In the genomic region with DNA sequence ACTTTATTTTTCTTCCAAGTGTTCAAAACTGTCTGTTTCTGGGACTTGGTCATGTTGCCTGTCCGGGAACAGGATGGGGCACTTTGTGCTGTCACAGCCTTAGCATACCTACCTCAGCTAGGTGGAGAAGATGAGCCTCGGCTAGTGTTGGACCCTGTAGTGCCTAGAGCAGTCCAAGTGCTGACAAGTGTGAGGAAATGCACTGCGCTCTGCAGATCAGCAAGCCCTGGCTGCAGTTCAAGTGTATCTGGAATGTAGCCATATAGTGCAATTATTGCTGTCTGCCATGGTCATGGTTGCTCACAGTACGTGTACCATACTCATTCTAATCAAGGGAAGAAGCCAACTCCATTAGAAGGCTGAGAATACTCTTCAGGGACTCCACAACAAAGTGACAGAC, we compare ENCODE assay signal across 10 mouse cellular contexts. TPM values are rescaled to one million over a fixed set of nuclear protein-coding genes. Genes with fewer than 3 reads are reported as not detected.
A peak's percentile ranks its signal among the peaks of the same experiment; 100 is the strongest.
DNase-seq lines count a peak whose midpoint lies in the region; ATAC-seq and TF ChIP-seq lines count a peak whose summit lies in the region.
"Had no signal": no experiment of that assay in that cellular context is flagged by ENCODE, and none has a peak within 500 bp of the region (broad histone marks: within the 10 kb centered on the region; RNA-seq: fewer than 3 reads in every experiment).

No protein-coding gene starts in this region.

- no peak overlapping the region for H3K9ac ChIP-seq in hindbrain, embryonic 15.5 days
- no peak overlapping the region for H3K9ac ChIP-seq in hindbrain, embryonic 12.5 days
- no peak overlapping the region for H3K9ac ChIP-seq in heart, embryonic 14.5 days (ENCODE audit: low read length)
- H3K9ac ChIP-seq: embryonic facial prominence, embryonic 12.5 days; limb, embryonic 12.5 days had no signal

- WGBS in hindbrain, embryonic 15.5 days, result 62% methylated on average over 4 of the region's 4 CpGs
- WGBS in hindbrain, embryonic 12.5 days, result 90% methylated on average over 4 of the region's 4 CpGs
- WGBS in cerebellum, adult 2 months, result 8% methylated on average over 4 of the region's 4 CpGs
- 8% methylated on average over 4 of the region's 4 CpGs for WGBS in heart, embryonic 14.5 days

- H3K4me3 ChIP-seq in hindbrain, embryonic 15.5 days, result no peak overlapping the region
- H3K4me3 ChIP-seq in hindbrain, embryonic 12.5 days, result no peak overlapping the region
- no peak overlapping the region for H3K4me3 ChIP-seq in cerebellum, adult 2 months (replicated peaks; ENCODE audit: insufficient read depth, low read depth, low read length)
- H3K4me3 ChIP-seq in heart, embryonic 14.5 days (ENCODE audit: control insufficient read depth in 1 of 2, insufficient read depth in 1 of 2, low read depth in 1 of 2, low read length in 2 of 2), result no peak overlapping the region
- H3K4me3 ChIP-seq: embryonic facial prominence, embryonic 12.5 days; limb, embryonic 12.5 days had no signal

- ATAC-seq in hindbrain, embryonic 15.5 days (ENCODE audit: low FRiP score, low read depth), result peak; percentile 74
- ATAC-seq in hindbrain, embryonic 12.5 days (ENCODE audit: low FRiP score), result no peak
- ATAC-seq in heart, embryonic 14.5 days (ENCODE audit: insufficient number of reproducible peaks, insufficient read depth, low FRiP score, low read depth), result peak; percentile 74

- peaks cover 65% of the 10 kb centered on the region for H3K36me3 ChIP-seq in hindbrain, embryonic 15.5 days
- H3K36me3 ChIP-seq in hindbrain, embryonic 12.5 days, result peaks cover 77% of the 10 kb centered on the region
- H3K36me3 ChIP-seq in heart, embryonic 14.5 days (ENCODE audit: control insufficient read depth, insufficient read depth, low read length), result peaks cover 84% of the 10 kb centered on the region

- H3K4me1 ChIP-seq in hindbrain, embryonic 15.5 days (replicated peaks), result no peaks in the 10 kb centered on the region; the same call in 1 of the 2 replicates
- H3K4me1 ChIP-seq in hindbrain, embryonic 12.5 days, result no peaks in the 10 kb centered on the region
- peaks cover 9% of the 10 kb centered on the region for H3K4me1 ChIP-seq in cerebellum, adult 2 months (ENCODE audit: control insufficient read depth, insufficient read depth, low read length)
- peaks cover 7 to 21% of the 10 kb centered on the region in 2 experiments for H3K4me1 ChIP-seq in heart, embryonic 14.5 days (ENCODE audit: control insufficient read depth in 2 of 2, insufficient read depth in 2 of 2, low read length in 2 of 2)
- H3K4me1 ChIP-seq: embryonic facial prominence, embryonic 12.5 days; limb, embryonic 12.5 days had no signal

- DNase-seq in Muller cell, postnatal 12 days (ENCODE audit: inconsistent ontology term), result peak; percentile 73
- peak; percentile 71 to 86 for DNase-seq in cerebellum, adult 2 months
- peak; percentile 76 for DNase-seq in lung, postnatal 14 days
- DNase-seq in spleen, adult 12 weeks (ENCODE audit: low spot score), result no peak
- DNase-seq in thymus, postnatal 4 days, result no peak

- H3K27ac ChIP-seq in hindbrain, embryonic 15.5 days (replicated peaks), result no peak overlapping the region
- no peak overlapping the region for H3K27ac ChIP-seq in hindbrain, embryonic 12.5 days
- no peak overlapping the region for H3K27ac ChIP-seq in cerebellum, adult 2 months (ENCODE audit: insufficient read depth, low read length)
- peak overlapping the region; percentile 1 to 67; a peak in 3 of 4 replicates for H3K27ac ChIP-seq in heart, embryonic 14.5 days (replicated peaks in 1 of 2; ENCODE audit: control insufficient read depth in 1 of 2, insufficient read depth in 1 of 2, low read depth in 2 of 2, low read length in 2 of 2)
- H3K27ac ChIP-seq: embryonic facial prominence, embryonic 12.5 days; limb, embryonic 12.5 days had no signal

- TF ChIP-seq CTCF in cerebellum, adult 2 months (IDR thresholded peaks at IDR 0.05; ENCODE audit: borderline replicate concordance, insufficient read depth, low read depth, low read length), result 0 out of 2 replicates have a peak, but pooled peaks have one; percentile 12

- no peaks in the 10 kb centered on the region for H3K9me3 ChIP-seq in hindbrain, embryonic 15.5 days
- no peaks in the 10 kb centered on the region for H3K9me3 ChIP-seq in hindbrain, embryonic 12.5 days (replicated peaks)
- H3K9me3 ChIP-seq in heart, embryonic 14.5 days (ENCODE audit: control insufficient read depth, low read length), result no peaks in the 10 kb centered on the region
- H3K9me3 ChIP-seq: embryonic facial prominence, embryonic 12.5 days; limb, embryonic 12.5 days had no signal

- no peaks in the 10 kb centered on the region for H3K27me3 ChIP-seq in hindbrain, embryonic 15.5 days
- H3K27me3 ChIP-seq in hindbrain, embryonic 12.5 days, result no peaks in the 10 kb centered on the region
- H3K27me3 ChIP-seq in cerebellum, adult 2 months (ENCODE audit: control insufficient read depth, insufficient read depth, low read length), result no peaks in the 10 kb centered on the region
- no peaks in the 10 kb centered on the region for H3K27me3 ChIP-seq in heart, embryonic 14.5 days (ENCODE audit: control insufficient read depth, insufficient read depth, low read length)
- H3K27me3 ChIP-seq: embryonic facial prominence, embryonic 12.5 days; limb, embryonic 12.5 days had no signal

- no peak overlapping the region for H3K4me2 ChIP-seq in hindbrain, embryonic 15.5 days
- no peak overlapping the region for H3K4me2 ChIP-seq in hindbrain, embryonic 12.5 days (replicated peaks)
- H3K4me2 ChIP-seq in heart, embryonic 14.5 days (ENCODE audit: low read length), result peak overlapping the region; percentile 39; the same call in 1 of the 2 replicates
- H3K4me2 ChIP-seq: embryonic facial prominence, embryonic 12.5 days; limb, embryonic 12.5 days had no signal

- TF ChIP-seq POLR2A in cerebellum, adult 2 months (IDR thresholded peaks at IDR 0.05; ENCODE audit: borderline replicate concordance, insufficient read depth, low read length), result no peak

RNA-seq across cellular contexts. Expression of gene Iars2, which starts 44.5 kb away (rescaled TPM):
- polyA plus RNA-seq in hindbrain, embryonic 15.5 days (2015; fragmentation: Nextera tagmentation; extraction: Ambion mirVana), result 18.8 and 19.6 TPM in 2 replicates
- 24.7 and 25.0 TPM in 2 replicates for polyA plus RNA-seq in hindbrain, embryonic 12.5 days (2016; fragmentation: Nextera tagmentation; extraction: Ambion mirVana)
- polyA plus RNA-seq in cerebellum, adult 2 months (2012; rRNA removed), result 27.2 and 27.6 TPM in 2 replicates
- 43.9 and 46.6 TPM in 2 replicates for polyA plus RNA-seq in heart, embryonic 14.5 days (2014; fragmentation: Nextera tagmentation; extraction: Ambion mirVana)

RNA-seq across cellular contexts. Expression of gene Bpnt1, which starts 47.2 kb away (rescaled TPM):
- polyA plus RNA-seq in hindbrain, embryonic 15.5 days (2015; fragmentation: Nextera tagmentation; extraction: Ambion mirVana), result 57.2 and 60.1 TPM in 2 replicates
- 32.5 and 34.2 TPM in 2 replicates for polyA plus RNA-seq in hindbrain, embryonic 12.5 days (2016; fragmentation: Nextera tagmentation; extraction: Ambion mirVana)
- 114 and 115 TPM in 2 replicates for polyA plus RNA-seq in cerebellum, adult 2 months (2012; rRNA removed)
- 24.1 and 25.4 TPM in 2 replicates for polyA plus RNA-seq in heart, embryonic 14.5 days (2014; fragmentation: Nextera tagmentation; extraction: Ambion mirVana)

Comparison
In these comparisons a context has a peak if more than half of its experiments do, and no peak if none do; other contexts are left out.
1. H3K27ac ChIP-seq: peak in heart, embryonic 14.5 days (2 of 2); none in hindbrain, embryonic 15.5 days (single experiment), hindbrain, embryonic 12.5 days (single experiment) and cerebellum, adult 2 months (single experiment).
2. DNase-seq: peak in Muller cell, postnatal 12 days (single experiment), cerebellum, adult 2 months (2 of 2) and lung, postnatal 14 days (single experiment); none in spleen, adult 12 weeks (single experiment) and thymus, postnatal 4 days (single experiment).